Mouse (Mus musculus) kidney, postnatal 0 days (tissue): ENCODE measurements around the gene Samd7. TPM values are rescaled to one million over a fixed set of nuclear protein-coding genes. Genes with fewer than 3 reads are reported as not detected.

Source experiments
- ATAC-seq: fragments of 200-750 bp; cut with Nextera tagmentation; replicated peaks from 2 replicates; pipeline ENCODE4 v1.8.0; 2017; ENCODE audit warnings: low read depth, moderate number of reproducible peaks, moderate TSS enrichment, moderate library complexity; ENCODE audit not compliant: low FRiP score
- DNase-seq: peaks from one replicate; pipeline ENCODE4 v3.0.0-alpha.2; 2016; ENCODE audit warnings: low spot score
- H3K27ac ChIP-seq: fragments of 300-500 bp; sonication (generic); 2 replicates; pipeline ENCODE4 v1.5.1; 2014; ENCODE audit warnings: mild to moderate bottlenecking
- H3K27me3 ChIP-seq: fragments of 300-500 bp; sonication (generic); 2 replicates; pipeline ENCODE4 v1.6.1; 2014; ENCODE audit warnings: low read length, mixed read lengths; ENCODE audit not compliant: insufficient read depth
- H3K36me3 ChIP-seq: fragments of 300-500 bp; sonication (generic); 2 replicates; pipeline ENCODE4 v1.6.1; 2014; ENCODE audit warnings: low read length, mixed read lengths; ENCODE audit not compliant: insufficient read depth
- H3K4me1 ChIP-seq: fragments of 300-500 bp; sonication (generic); replicated peaks from 2 replicates; pipeline ENCODE4 v1.6.1; 2014; ENCODE audit warnings: antibody characterized with exemption, low read length, mixed read lengths; ENCODE audit not compliant: insufficient read depth
- H3K4me2 ChIP-seq: fragments of 300-500 bp; sonication (generic); 2 replicates; pipeline ENCODE4 v1.6.1; 2014; ENCODE audit warnings: mild to moderate bottlenecking, low read length, moderate library complexity, mixed read lengths
- H3K4me3 ChIP-seq: fragments of 300-500 bp; sonication (generic); replicated peaks from 2 replicates; pipeline ENCODE4 v1.5.1; 2014; ENCODE audit warnings: low read depth, low read length
- H3K9ac ChIP-seq: fragments of 300-500 bp; sonication (generic); 2 replicates; pipeline ENCODE4 v1.6.1; 2014; ENCODE audit warnings: low read depth, low read length
- H3K9me3 ChIP-seq: fragments of 300-500 bp; sonication (generic); replicated peaks from 2 replicates; pipeline ENCODE4 v1.6.1; 2016; ENCODE audit warnings: low read length, inconsistent platforms, mixed read lengths
- CTCF ChIP-seq: IDR thresholded peaks from 2 replicates; pipeline ENCODE4 v1.5.1; 2016; ENCODE audit warnings: antibody characterized with exemption, low read depth, mild to moderate bottlenecking, moderate library complexity
- WGBS: fragments of 180-500 bp; shearing (Covaris S2); extraction: QIAGEN DNeasy Blood & Tissue Kit; methylation state at CpG from one replicate; pipeline ENCODE4 v1.1.7; 2014; 5-methylcytosine and 5-hydroxymethylcytosine counted together
- polyA plus RNA-seq: library from polyadenylated mRNA; unstranded; fragments of >200 nt; fragmentation: Nextera tagmentation; extraction: Ambion mirVana; gene quantifications from 2 replicates; pipeline ENCODE4 v1.2.1, GENCODE M21; 2015

Gene Samd7
- polyA plus RNA-seq, 1 experiment from 2014 or later = not detected

DNA sequence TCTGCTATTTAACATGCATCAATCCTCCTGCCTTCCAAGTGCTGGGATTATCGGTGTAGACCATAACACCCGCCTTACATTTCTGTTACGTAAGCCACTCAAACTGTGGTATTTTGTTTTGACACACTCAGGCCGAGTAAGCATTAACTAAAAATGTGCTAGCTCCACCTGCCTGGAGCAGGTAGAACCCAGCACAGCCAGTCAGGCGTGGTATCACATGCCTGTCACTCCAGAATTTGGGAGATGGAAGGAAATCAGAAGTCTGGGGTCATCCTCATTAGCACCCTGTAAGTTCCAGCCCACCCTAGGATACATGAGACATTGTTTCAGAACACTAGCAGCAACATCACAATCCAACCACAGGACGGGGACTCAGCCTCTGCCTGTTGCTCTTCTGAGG, 35.9 kb upstream of the Samd7 start:
- Histone ChIP-seq H3K27me3 (no peaks in the 10 kb centered on the region), H3K9ac (no peak overlapping the region), H3K4me2 (no peak overlapping the region), H3K4me1 (no peaks in the 10 kb centered on the region), H3K27ac (no peak overlapping the region), H3K36me3 (no peaks in the 10 kb centered on the region), H3K9me3 (no peaks in the 10 kb centered on the region), H3K4me3 (no peak overlapping the region)
- no peak for TF ChIP-seq CTCF
- DNase-seq = no peak
- 71% methylated on average over 6 of the region's 6 CpGs for WGBS
- ATAC-seq = no peak

DNA sequence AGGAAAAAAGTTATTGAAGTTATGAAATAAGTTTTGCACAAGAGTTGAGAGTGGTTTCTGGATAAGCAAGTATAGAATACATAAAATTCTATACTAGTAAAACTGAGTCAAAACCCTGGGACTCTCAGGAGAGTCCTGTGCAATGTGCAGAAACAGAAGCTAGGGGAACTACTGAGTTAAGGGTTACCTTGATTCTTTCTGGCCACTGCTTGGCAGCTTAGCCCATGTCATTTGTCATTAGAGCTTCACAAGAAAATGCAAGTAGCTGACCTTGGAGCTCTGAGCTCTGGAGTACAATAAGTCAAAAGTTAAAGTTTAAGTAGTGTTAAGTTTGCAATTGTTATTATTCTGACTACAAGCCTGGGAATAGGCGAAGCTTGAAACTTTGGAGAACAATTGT, 32.8 kb upstream of the Samd7 start:
- 50% methylated on average over 1 of the region's 1 CpGs for WGBS
- no peak overlapping the region for H3K4me3 ChIP-seq
- H3K4me1 ChIP-seq = no peaks in the 10 kb centered on the region
- no peaks in the 10 kb centered on the region for H3K36me3 ChIP-seq
- no peak overlapping the region for H3K9ac ChIP-seq
- ATAC-seq (no peak), DNase-seq (peak; percentile 45)
- H3K4me2 ChIP-seq = no peak overlapping the region
- no peak overlapping the region for H3K27ac ChIP-seq
- no peaks in the 10 kb centered on the region for H3K27me3 ChIP-seq
- no peaks in the 10 kb centered on the region for H3K9me3 ChIP-seq
- TF ChIP-seq CTCF = peak; percentile 57

DNA sequence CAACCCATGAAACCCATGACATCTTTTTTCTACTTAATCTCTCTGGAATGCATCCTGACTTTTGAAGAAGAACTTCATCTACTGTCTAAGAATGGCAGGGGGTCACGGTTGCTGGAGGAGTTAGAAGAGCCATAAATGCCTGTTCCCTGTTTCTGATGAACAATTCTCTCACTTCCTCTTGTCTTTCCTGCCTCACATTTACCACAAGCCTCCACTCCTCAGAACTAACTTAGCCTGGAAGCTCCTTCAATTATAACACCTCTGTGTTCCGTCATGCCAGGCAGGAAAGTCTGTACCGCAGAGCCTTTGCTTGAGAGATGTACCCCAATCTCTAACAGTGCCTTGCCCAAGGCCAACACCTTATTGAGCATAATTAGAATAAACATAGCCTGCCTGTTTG, 27.4 kb upstream of the Samd7 start:
- Histone ChIP-seq H3K4me2 (no peak overlapping the region), H3K4me1 (no peaks in the 10 kb centered on the region), H3K27me3 (no peaks in the 10 kb centered on the region), H3K9me3 (no peaks in the 10 kb centered on the region), H3K27ac (no peak overlapping the region), H3K9ac (no peak overlapping the region), H3K4me3 (no peak overlapping the region), H3K36me3 (no peaks in the 10 kb centered on the region)
- no peak for TF ChIP-seq CTCF
- 83% methylated on average over 3 of the region's 3 CpGs for WGBS
- DNase-seq (no peak), ATAC-seq (no peak)

DNA sequence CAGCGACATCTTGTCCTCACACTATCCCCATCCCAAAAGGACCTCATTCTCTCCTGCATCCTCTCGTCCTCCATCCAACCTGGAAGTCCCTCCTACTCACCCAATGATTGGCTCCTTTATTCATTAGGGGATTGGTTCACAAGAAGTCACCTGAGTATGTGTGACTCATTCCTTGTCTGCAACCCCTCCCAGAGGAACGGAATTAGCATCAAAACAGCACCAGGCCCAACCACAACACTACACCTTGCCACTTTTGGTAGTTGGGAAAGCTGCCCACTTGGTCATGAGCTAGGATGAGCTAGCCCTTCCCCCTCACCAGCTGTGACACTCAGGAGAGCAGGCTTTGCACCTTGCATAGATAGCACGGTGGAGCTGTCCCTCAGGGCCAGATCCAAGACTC, 24.1 kb upstream of the Samd7 start:
- Histone ChIP-seq H3K4me1 (no peaks in the 10 kb centered on the region), H3K4me2 (no peak overlapping the region), H3K9ac (no peak overlapping the region), H3K9me3 (no peaks in the 10 kb centered on the region), H3K36me3 (no peaks in the 10 kb centered on the region), H3K27ac (no peak overlapping the region), H3K4me3 (no peak overlapping the region), H3K27me3 (no peaks in the 10 kb centered on the region)
- no peak for TF ChIP-seq CTCF
- DNase-seq = no peak
- 82% methylated on average over 4 of the region's 4 CpGs for WGBS
- no peak for ATAC-seq

DNA sequence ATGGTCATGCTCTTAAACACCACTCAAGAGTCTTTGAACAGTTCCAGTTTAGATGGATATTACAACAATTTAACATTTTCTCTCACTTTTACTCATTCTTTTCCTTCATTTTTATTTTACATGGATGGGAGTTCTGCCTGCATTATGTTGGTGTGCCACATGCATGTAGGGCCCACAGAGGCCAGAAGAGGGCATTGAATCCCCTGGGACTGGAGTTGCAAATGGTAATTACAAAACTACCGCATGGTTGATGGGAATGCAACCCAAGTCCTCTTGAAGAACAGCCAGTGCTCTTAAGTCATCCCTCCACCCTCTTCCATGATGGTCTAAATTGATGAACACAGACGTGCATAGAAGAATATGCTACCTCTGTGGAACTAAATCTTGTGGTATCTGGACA, 23.6 kb upstream of the Samd7 start:
- 0 out of 2 replicates have a peak, but pooled peaks have one; percentile 22 for TF ChIP-seq CTCF
- no peak overlapping the region for H3K9ac ChIP-seq
- no peaks in the 10 kb centered on the region for H3K4me1 ChIP-seq
- no peak overlapping the region for H3K27ac ChIP-seq
- 75% methylated on average over 2 of the region's 2 CpGs for WGBS
- DNase-seq = no peak
- no peak overlapping the region for H3K4me3 ChIP-seq
- no peaks in the 10 kb centered on the region for H3K9me3 ChIP-seq
- H3K27me3 ChIP-seq = no peaks in the 10 kb centered on the region
- ATAC-seq = no peak
- no peak overlapping the region for H3K4me2 ChIP-seq
- H3K36me3 ChIP-seq = no peaks in the 10 kb centered on the region

DNA sequence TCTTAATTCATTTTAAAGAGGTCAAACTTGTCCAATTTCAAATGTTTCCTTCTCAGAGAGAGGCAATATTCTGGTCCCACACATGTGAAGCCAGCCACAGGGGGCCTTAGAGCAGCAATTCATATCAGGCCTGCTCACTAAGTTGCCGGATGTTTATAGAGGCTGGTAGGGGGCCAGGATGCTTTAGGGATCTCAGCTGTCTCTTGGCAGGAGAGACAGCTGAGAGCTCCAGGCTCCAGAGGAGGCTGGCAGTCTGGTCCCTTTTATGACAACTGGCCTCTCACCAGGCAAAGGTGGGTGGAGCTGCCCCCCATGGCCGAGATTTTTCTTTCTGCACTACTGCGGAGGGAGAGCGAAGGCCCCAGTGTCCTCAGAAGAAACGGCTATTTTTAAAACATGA, 22.9 kb upstream of the Samd7 start:
- Histone ChIP-seq H3K4me2 (no peak overlapping the region), H3K36me3 (no peaks in the 10 kb centered on the region), H3K4me3 (no peak overlapping the region), H3K9me3 (no peaks in the 10 kb centered on the region), H3K27me3 (no peaks in the 10 kb centered on the region), H3K9ac (no peak overlapping the region), H3K27ac (0 out of 2 replicates have a peak overlapping the region, but pooled peaks have one; percentile 34), H3K4me1 (no peaks in the 10 kb centered on the region)
- no peak for TF ChIP-seq CTCF
- DNase-seq (peak; percentile 28), ATAC-seq (no peak)
- 33% methylated on average over 5 of the region's 5 CpGs for WGBS

DNA sequence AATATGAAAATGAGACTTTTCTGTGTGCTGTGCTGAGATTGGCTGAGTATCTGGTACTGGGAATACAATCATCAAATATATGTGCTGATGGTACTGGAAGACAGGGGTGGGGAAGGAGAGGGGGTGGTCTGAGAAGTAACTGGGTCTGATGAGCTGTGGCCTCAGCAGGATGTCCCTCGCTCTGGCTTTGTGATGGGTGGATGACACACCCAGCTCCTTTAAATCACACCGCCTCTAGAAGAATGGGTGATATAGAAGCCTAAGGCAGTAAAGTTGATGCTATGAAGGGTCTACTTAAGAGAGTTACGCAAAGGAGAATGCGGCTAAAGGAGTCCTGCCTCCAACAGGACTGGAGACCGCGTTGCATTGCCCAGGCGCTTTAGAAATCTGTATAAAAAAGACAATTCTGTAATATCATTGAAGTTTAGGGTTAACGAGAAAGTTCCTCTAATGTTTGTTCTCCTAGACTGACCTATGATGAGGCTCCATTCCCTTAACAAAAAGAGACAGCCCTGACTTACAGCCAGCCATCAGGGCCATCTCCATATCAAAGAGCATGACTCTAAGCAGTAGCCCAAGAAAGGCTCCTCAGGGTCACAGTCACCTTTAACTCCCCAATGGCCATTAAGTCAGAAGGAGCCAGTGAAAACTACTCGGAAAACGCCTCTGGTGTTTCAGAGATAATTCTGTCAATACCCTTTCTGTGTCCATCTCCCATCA, 21.8 kb upstream of the Samd7 start:
- H3K9me3 ChIP-seq = no peaks in the 10 kb centered on the region
- WGBS = 50% methylated on average over 10 of the region's 10 CpGs
- no peak overlapping the region for H3K9ac ChIP-seq
- no peak overlapping the region for H3K4me3 ChIP-seq
- DNase-seq = no peak
- H3K4me2 ChIP-seq = no peak overlapping the region
- no peaks in the 10 kb centered on the region for H3K4me1 ChIP-seq
- no peak for ATAC-seq
- H3K27me3 ChIP-seq = no peaks in the 10 kb centered on the region
- H3K27ac ChIP-seq = no peak overlapping the region
- H3K36me3 ChIP-seq = no peaks in the 10 kb centered on the region
- TF ChIP-seq CTCF = no peak
